Mouse (Mus musculus): Measurements from ENCODE around the gene Phospho1. TPM values are rescaled to one million over a fixed set of nuclear protein-coding genes. Genes with fewer than 3 reads are reported as not detected.
"Not testable (repeated sequence)": the region's sequence is repeated elsewhere in the genome, so short reads cannot be mapped to it uniquely, and the experiment has no call there.

Phospho1 gene
- polyA plus RNA-seq, 1 experiment from 2014 or later: 2.6 TPM

DNA sequence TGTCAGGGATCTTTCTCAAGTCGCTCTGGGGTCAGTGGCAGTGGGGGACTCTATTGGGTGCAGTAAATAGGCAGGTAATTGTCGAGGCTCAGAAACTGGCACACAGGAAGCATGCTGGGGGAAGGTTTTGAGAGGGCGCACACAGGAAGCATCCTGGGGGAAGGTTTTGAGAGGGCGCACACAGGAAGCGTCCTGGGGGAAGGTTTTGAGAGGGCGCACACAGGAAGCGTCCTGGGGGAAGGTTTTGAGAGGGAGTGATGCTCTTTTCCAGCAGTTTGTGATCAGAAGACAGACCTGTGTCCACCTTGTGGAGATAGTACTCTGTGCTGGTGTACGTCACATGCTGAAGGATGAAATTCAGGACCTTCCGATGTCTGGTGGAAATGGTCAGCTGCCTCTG, 51.5 kb downstream of the Phospho1 start:
- Histone ChIP-seq H3K9ac (ENCODE audit: low read depth, low read length) (no peak overlapping the region), H3K36me3 (ENCODE audit: control insufficient read depth, insufficient read depth) (no peaks in the 10 kb centered on the region), H3K27me3 (replicated peaks; ENCODE audit: control insufficient read depth, insufficient read depth, low read length) (no peaks in the 10 kb centered on the region), H3K4me1 (replicated peaks; ENCODE audit: control insufficient read depth, insufficient read depth, low read length) (no peaks in the 10 kb centered on the region), H3K27ac (ENCODE audit: low read depth, low read length) (no peak overlapping the region), H3K4me2 (replicated peaks; ENCODE audit: low read depth) (no peak overlapping the region; the same call in 1 of the 2 replicates), H3K9me3 (ENCODE audit: control insufficient read depth) (no peaks in the 10 kb centered on the region), H3K4me3 (ENCODE audit: low read depth, low read length) (no peak overlapping the region)
- TF ChIP-seq CTCF (IDR thresholded peaks at IDR 0.05; ENCODE audit: low read depth): no peak
- 60% methylated on average over 9 of the region's 9 CpGs for WGBS
- no peak for ATAC-seq

DNA sequence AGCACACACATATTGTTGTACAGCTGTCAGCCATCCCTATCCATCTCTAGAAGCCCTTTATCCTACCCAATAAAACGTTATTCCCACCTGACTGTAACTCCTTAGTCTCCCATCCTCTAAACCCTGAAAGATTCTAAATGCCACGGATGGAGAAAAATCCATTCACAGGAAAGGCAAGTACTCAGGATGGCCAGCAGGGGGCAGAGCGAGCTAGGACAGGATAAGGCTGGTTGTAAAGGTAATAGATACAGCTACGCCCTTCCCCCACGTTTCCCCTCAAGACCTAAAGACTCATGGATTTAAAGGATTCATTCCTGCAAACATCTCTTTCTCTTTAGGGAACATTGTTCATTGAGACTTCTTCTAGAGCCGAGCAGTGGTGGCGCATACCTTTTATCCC, 52.0 kb downstream of the Phospho1 start:
- no peak for ATAC-seq
- H3K9ac ChIP-seq (ENCODE audit: low read depth, low read length): no peak overlapping the region
- H3K36me3 ChIP-seq (ENCODE audit: control insufficient read depth, insufficient read depth): no peaks in the 10 kb centered on the region
- TF ChIP-seq CTCF (IDR thresholded peaks at IDR 0.05; ENCODE audit: low read depth): peak; percentile 97
- H3K9me3 ChIP-seq (ENCODE audit: control insufficient read depth): no peaks in the 10 kb centered on the region
- H3K27me3 ChIP-seq (replicated peaks; ENCODE audit: control insufficient read depth, insufficient read depth, low read length): no peaks in the 10 kb centered on the region
- H3K4me2 ChIP-seq (replicated peaks; ENCODE audit: low read depth): no peak overlapping the region; the same call in 1 of the 2 replicates
- no peak overlapping the region for H3K27ac ChIP-seq (ENCODE audit: low read depth, low read length)
- no peak overlapping the region for H3K4me3 ChIP-seq (ENCODE audit: low read depth, low read length)
- no peaks in the 10 kb centered on the region for H3K4me1 ChIP-seq (replicated peaks; ENCODE audit: control insufficient read depth, insufficient read depth, low read length)
- 25% methylated on average over 7 of the region's 7 CpGs for WGBS

DNA sequence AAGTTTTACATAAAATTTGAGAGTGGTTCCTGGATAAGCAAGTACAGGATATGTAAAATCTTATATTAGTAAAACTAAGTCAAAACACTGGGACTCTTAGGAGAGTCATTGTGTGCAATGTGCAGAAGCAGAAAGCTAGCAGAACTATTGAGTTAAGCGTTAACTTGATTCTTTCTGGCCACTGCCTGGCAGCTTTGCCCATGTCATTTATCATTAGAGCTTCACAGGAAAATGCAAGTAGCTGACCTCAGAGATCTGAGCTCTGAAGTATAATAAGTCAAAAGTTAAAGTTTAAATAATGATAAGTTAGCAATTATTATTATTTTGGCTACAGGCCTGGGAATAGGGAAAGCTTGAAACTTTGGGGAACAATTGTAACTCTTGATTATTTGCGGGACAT, 55.6 kb downstream of the Phospho1 start:
- WGBS: 65% methylated on average over 2 of the region's 2 CpGs
- not testable (repeated sequence) for H3K4me1 ChIP-seq (replicated peaks; ENCODE audit: control insufficient read depth, insufficient read depth, low read length)

More for the DNA sequence above, 55.6 kb downstream of the Phospho1 start:
- H3K27ac ChIP-seq (ENCODE audit: low read depth, low read length); H3K9ac ChIP-seq (ENCODE audit: low read depth, low read length); H3K4me2 ChIP-seq (replicated peaks; ENCODE audit: low read depth); H3K4me3 ChIP-seq (ENCODE audit: low read depth, low read length); H3K27me3 ChIP-seq (replicated peaks; ENCODE audit: control insufficient read depth, insufficient read depth, low read length); H3K9me3 ChIP-seq (ENCODE audit: control insufficient read depth); ATAC-seq; H3K36me3 ChIP-seq (ENCODE audit: control insufficient read depth, insufficient read depth): not testable (repeated sequence)

Other genes with a start within 250 kb of the Phospho1 start
- 7.2 and 7.4 TPM in 2 replicates for gene Ngfr, start 236.8 kb upstream of the Phospho1 start, polyA plus RNA-seq (2015; fragmentation: Nextera tagmentation; extraction: Ambion mirVana)
- 133 and 147 TPM in 2 replicates for gene Phb, start 157.5 kb upstream of the Phospho1 start, polyA plus RNA-seq (2015; fragmentation: Nextera tagmentation; extraction: Ambion mirVana)
- gene Zfp652, start 111.8 kb upstream of the Phospho1 start, polyA plus RNA-seq (2015; fragmentation: Nextera tagmentation; extraction: Ambion mirVana): 7.9 and 9.7 TPM in 2 replicates
- 0.26 and 0.41 TPM in 2 replicates for gene B130006D01Rik, start 100.9 kb upstream of the Phospho1 start, polyA plus RNA-seq (2015; fragmentation: Nextera tagmentation; extraction: Ambion mirVana)
- gene Gngt2, start 12.7 kb downstream of the Phospho1 start, polyA plus RNA-seq (2015; fragmentation: Nextera tagmentation; extraction: Ambion mirVana): 19.9 and 23.2 TPM in 2 replicates
- 7.5 and 8.1 TPM in 2 replicates for gene Abi3, start 18.0 kb downstream of the Phospho1 start, polyA plus RNA-seq (2015; fragmentation: Nextera tagmentation; extraction: Ambion mirVana)
- gene B4galnt2, start 90.4 kb downstream of the Phospho1 start, polyA plus RNA-seq (2015; fragmentation: Nextera tagmentation; extraction: Ambion mirVana): 18.2 and 21.1 TPM in 2 replicates
- gene Igf2bp1, start 181.4 kb downstream of the Phospho1 start, polyA plus RNA-seq (2015; fragmentation: Nextera tagmentation; extraction: Ambion mirVana): 5.2 and 7.4 TPM in 2 replicates
- 142 and 149 TPM in 2 replicates for gene Gip, start 200.0 kb downstream of the Phospho1 start, polyA plus RNA-seq (2015; fragmentation: Nextera tagmentation; extraction: Ambion mirVana)
- gene Snf8, start 210.4 kb downstream of the Phospho1 start, polyA plus RNA-seq (2015; fragmentation: Nextera tagmentation; extraction: Ambion mirVana): 91.8 and 99.2 TPM in 2 replicates
- gene Ube2z, start 240.9 kb downstream of the Phospho1 start, polyA plus RNA-seq (2015; fragmentation: Nextera tagmentation; extraction: Ambion mirVana): 24.8 and 25.0 TPM in 2 replicates

Measured in intestine, postnatal 0 days (tissue).